Mouse (Mus musculus) lung, postnatal 36 days (tissue): Measurements from ENCODE around the gene Traf3.

Experiments
- DNase-seq: peaks from one replicate; pipeline ENCODE4 v3.0.0; 2022; ENCODE audit warnings: mixed read lengths

The Traf3 gene

GRCm38 (mm10) chr12:111211729-111212128, 45.6 kb downstream of the Traf3 start:
- no peak for DNase-seq

- DNase-seq = no peak
These were observed 52.7 kb downstream of the Traf3 start for GRCm38 (mm10) chr12:111218867-111219266.

- DNase-seq = peak; percentile 48
These were observed 59.1 kb downstream of the Traf3 start for GRCm38 (mm10) chr12:111225197-111225780.

GRCm38 (mm10) chr12:111227410-111227809, 61.2 kb downstream of the Traf3 start:
- no peak for DNase-seq

GRCm38 (mm10) chr12:111228488-111228887, 62.3 kb downstream of the Traf3 start:
- peak; percentile 44 for DNase-seq

- DNase-seq = no peak
These were observed 64.6 kb downstream of the Traf3 start for GRCm38 (mm10) chr12:111230793-111231192.

GRCm38 (mm10) chr12:111233798-111234197, 67.6 kb downstream of the Traf3 start:
- no peak for DNase-seq

GRCm38 (mm10) chr12:111234383-111234782, 68.2 kb downstream of the Traf3 start:
- peak; percentile 72 for DNase-seq

GRCm38 (mm10) chr12:111235631-111236030, 69.5 kb downstream of the Traf3 start:
- DNase-seq = no peak

- no peak for DNase-seq
These were observed 71.5 kb downstream of the Traf3 start for GRCm38 (mm10) chr12:111237611-111238188.

- DNase-seq = no peak
These were observed 72.2 kb downstream of the Traf3 start for GRCm38 (mm10) chr12:111238345-111238744.

GRCm38 (mm10) chr12:111238778-111239177, 72.6 kb downstream of the Traf3 start:
- peak; percentile 15 for DNase-seq

GRCm38 (mm10) chr12:111239930-111240329, 73.8 kb downstream of the Traf3 start:
- no peak for DNase-seq

- no peak for DNase-seq
These were observed 75.7 kb downstream of the Traf3 start for GRCm38 (mm10) chr12:111241916-111242315.

- DNase-seq = no peak
These were observed 76.2 kb downstream of the Traf3 start for GRCm38 (mm10) chr12:111242346-111242745.

GRCm38 (mm10) chr12:111243733-111244132, 77.6 kb downstream of the Traf3 start:
- DNase-seq = no peak

- no peak for DNase-seq
These were observed 78.9 kb downstream of the Traf3 start for GRCm38 (mm10) chr12:111245070-111245469.

GRCm38 (mm10) chr12:111246808-111247464, 80.8 kb downstream of the Traf3 start:
- no peak for DNase-seq

- no peak for DNase-seq
These were observed 82.9 kb downstream of the Traf3 start for GRCm38 (mm10) chr12:111249095-111249494.

- DNase-seq = no peak
These were observed 83.9 kb downstream of the Traf3 start for GRCm38 (mm10) chr12:111250116-111250515.

- DNase-seq = no peak
These were observed 85.1 kb downstream of the Traf3 start for GRCm38 (mm10) chr12:111251227-111251626.

- DNase-seq = no peak
These were observed 97.5 kb downstream of the Traf3 start for GRCm38 (mm10) chr12:111263650-111264049.

- no peak for DNase-seq
These were observed 99.0 kb downstream of the Traf3 start for GRCm38 (mm10) chr12:111265212-111265611.

- DNase-seq = no peak
These were observed 100.4 kb downstream of the Traf3 start for GRCm38 (mm10) chr12:111266592-111266991.
